12 mouse cellular contexts compared by ENCODE assay signal in genomic region chr19:4042124-4042523, GRCm38 (mm10). TPM values are rescaled to one million over a fixed set of nuclear protein-coding genes. Genes with fewer than 3 reads are reported as not detected.
DNase-seq lines count a peak whose midpoint lies in the region; ATAC-seq and TF ChIP-seq lines count a peak whose summit lies in the region.
"Had no signal": no experiment of that assay in that cellular context is flagged by ENCODE, and none has a peak within 500 bp of the region (broad histone marks: within the 10 kb centered on the region; RNA-seq: fewer than 3 reads in every experiment).

No protein-coding gene starts in this region.

- H3K4me1 ChIP-seq in kidney, adult 2 months (ENCODE audit: control insufficient read depth, insufficient read depth, low read length): peaks cover 11% of the 10 kb centered on the region; the same call in 1 of the 2 replicates
- peaks cover 9% of the 10 kb centered on the region; the same call in 1 of the 2 replicates for H3K4me1 ChIP-seq in kidney, embryonic 16.5 days (ENCODE audit: insufficient read depth, low read length)
- no peaks in the 10 kb centered on the region for H3K4me1 ChIP-seq in ES-Bruce4 (ENCODE audit: control insufficient read depth, insufficient read depth, low read length)
- H3K4me1 ChIP-seq in lung, postnatal 0 days (ENCODE audit: insufficient read depth, low read depth, low read length): peaks cover 4% of the 10 kb centered on the region; the same call in 1 of the 2 replicates

- DNase-seq in kidney, adult 2 months: peak; percentile 47
- peak; percentile 72 for DNase-seq in gastrocnemius, postnatal 25 days
- peak; percentile 39 for DNase-seq in lung, postnatal 0 days (ENCODE audit: low spot score)
- no peak for DNase-seq in right cerebral cortex, postnatal 25 days
- DNase-seq in right cerebral cortex, adult 2 months (ENCODE audit: low spot score in 2 of 2): no peak
- DNase-seq in embryo, embryonic 10 days (ENCODE audit: low spot score): no peak
- DNase-seq: cerebellum, adult 9-10 months had no signal

- H3K4me3 ChIP-seq in kidney, adult 2 months (ENCODE audit: insufficient read depth, low read depth, low read length): no peak overlapping the region
- no peak overlapping the region for H3K4me3 ChIP-seq in kidney, embryonic 16.5 days (ENCODE audit: low read length)
- peak overlapping the region; percentile 63 for H3K4me3 ChIP-seq in ES-Bruce4 (ENCODE audit: low read depth, low read length)
- no peak overlapping the region for H3K4me3 ChIP-seq in lung, postnatal 0 days (ENCODE audit: low read depth, low read length)
- H3K4me3 ChIP-seq: midbrain, embryonic 15.5 days; stomach, embryonic 15.5 days had no signal

- no peak for TF ChIP-seq CTCF in kidney, adult 2 months (conservative IDR thresholded peaks at IDR 0.05; ENCODE audit: insufficient read depth, insufficient read length, low read depth, low read length)
- no peak for TF ChIP-seq CTCF in ES-Bruce4 (IDR thresholded peaks at IDR 0.05; ENCODE audit: low read depth, low read length)
- no peak for TF ChIP-seq CTCF in lung, postnatal 0 days (IDR thresholded peaks at IDR 0.05)

- 65% methylated on average over 14 of the region's 14 CpGs for WGBS in kidney, adult 2 months
- WGBS in kidney, embryonic 16.5 days: 73% methylated on average over 14 of the region's 14 CpGs
- WGBS in lung, postnatal 0 days: 60% methylated on average over 14 of the region's 14 CpGs

- no peak overlapping the region for H3K9ac ChIP-seq in kidney, embryonic 16.5 days (replicated peaks; ENCODE audit: low read length)
- H3K9ac ChIP-seq in ES-Bruce4 (ENCODE audit: low read depth, poor library complexity, severe bottlenecking): 0 out of 2 replicates have a peak overlapping the region, but pooled peaks have one; percentile 4
- no peak overlapping the region for H3K9ac ChIP-seq in lung, postnatal 0 days (replicated peaks; ENCODE audit: low read depth)
- H3K9ac ChIP-seq: midbrain, embryonic 15.5 days; stomach, embryonic 15.5 days had no signal

- no peak overlapping the region for H3K4me2 ChIP-seq in kidney, embryonic 16.5 days (replicated peaks; ENCODE audit: low read depth, low read length)
- no peak overlapping the region for H3K4me2 ChIP-seq in lung, postnatal 0 days (replicated peaks; ENCODE audit: low read depth, low read length)
- H3K4me2 ChIP-seq: midbrain, embryonic 15.5 days; stomach, embryonic 15.5 days had no signal

- no peaks in the 10 kb centered on the region for H3K27me3 ChIP-seq in kidney, adult 2 months (replicated peaks; ENCODE audit: control insufficient read depth, insufficient read depth, low read length)
- H3K27me3 ChIP-seq in kidney, embryonic 16.5 days (ENCODE audit: insufficient read depth, low read length): no peaks in the 10 kb centered on the region
- no peaks in the 10 kb centered on the region for H3K27me3 ChIP-seq in ES-Bruce4 (ENCODE audit: control insufficient read depth, insufficient read depth, low read length, poor library complexity, severe bottlenecking)
- H3K27me3 ChIP-seq in lung, postnatal 0 days (replicated peaks; ENCODE audit: insufficient read depth, low read length): no peaks in the 10 kb centered on the region
- H3K27me3 ChIP-seq: midbrain, embryonic 15.5 days; stomach, embryonic 15.5 days had no signal

- 0 out of 2 replicates have a peak, but pooled peaks have one; percentile 44 for TF ChIP-seq EP300 in ES-Bruce4 (IDR thresholded peaks at IDR 0.05; ENCODE audit: insufficient read depth, low read depth, low read length)
- no peak for TF ChIP-seq EP300 in lung, postnatal 0 days (IDR thresholded peaks at IDR 0.05)

- no peaks in the 10 kb centered on the region for H3K9me3 ChIP-seq in kidney, embryonic 16.5 days (ENCODE audit: low read length)
- H3K9me3 ChIP-seq in ES-Bruce4 (replicated peaks; ENCODE audit: control insufficient read depth, insufficient read depth, low read length, poor library complexity, severe bottlenecking): peaks cover 15% of the 10 kb centered on the region
- no peaks in the 10 kb centered on the region for H3K9me3 ChIP-seq in lung, postnatal 0 days (ENCODE audit: low read length)
- H3K9me3 ChIP-seq: midbrain, embryonic 15.5 days; stomach, embryonic 15.5 days had no signal

- ATAC-seq in kidney, embryonic 16.5 days (ENCODE audit: low FRiP score, low TSS enrichment): no peak
- peak; percentile 13 for ATAC-seq in lung, postnatal 0 days
- ATAC-seq: midbrain, embryonic 15.5 days had no signal

- no peaks in the 10 kb centered on the region for H3K36me3 ChIP-seq in kidney, adult 2 months (ENCODE audit: control insufficient read depth, insufficient read depth, low read length)
- no peaks in the 10 kb centered on the region for H3K36me3 ChIP-seq in kidney, embryonic 16.5 days (ENCODE audit: insufficient read depth, low read length)
- H3K36me3 ChIP-seq in ES-Bruce4 (ENCODE audit: control insufficient read depth, insufficient read depth, low read length, poor library complexity, severe bottlenecking): no peaks in the 10 kb centered on the region
- no peaks in the 10 kb centered on the region for H3K36me3 ChIP-seq in lung, postnatal 0 days (ENCODE audit: insufficient read depth, low read length)
- H3K36me3 ChIP-seq: midbrain, embryonic 15.5 days; stomach, embryonic 15.5 days had no signal

- H3K27ac ChIP-seq in kidney, adult 2 months (ENCODE audit: insufficient read depth, low read depth, low read length): no peak overlapping the region
- H3K27ac ChIP-seq in kidney, embryonic 16.5 days (ENCODE audit: low read length): no peak overlapping the region
- H3K27ac ChIP-seq in ES-Bruce4 (ENCODE audit: insufficient read depth, low read length): no peak overlapping the region
- H3K27ac ChIP-seq in lung, postnatal 0 days (ENCODE audit: low read length): no peak overlapping the region
- H3K27ac ChIP-seq: kidney, postnatal 0 days; midbrain, embryonic 15.5 days; stomach, embryonic 15.5 days had no signal

- no peak for TF ChIP-seq POLR2A in kidney, adult 2 months (IDR thresholded peaks at IDR 0.05; ENCODE audit: low read depth, low read length)
- peak; percentile 52 for TF ChIP-seq POLR2A in ES-Bruce4 (IDR thresholded peaks at IDR 0.05; ENCODE audit: insufficient read depth, low read length)

RNA-seq across cellular contexts. Expression of gene Gstp2, which starts 3.7 kb away (rescaled TPM):
- polyA plus RNA-seq in kidney, adult 2 months (2012; rRNA removed): 11.5 and 36.0 TPM in 2 replicates
- polyA plus RNA-seq in kidney, embryonic 16.5 days (2015; fragmentation: Nextera tagmentation; extraction: Ambion mirVana): 2.5 and 9.6 TPM in 2 replicates
- 29.3 and 32.1 TPM in 2 replicates for polyA plus RNA-seq in ES-Bruce4 (2011; ENCODE audit: insufficient read depth, insufficient read length, low read depth, missing spikeins)
- total RNA-seq in gastrocnemius, postnatal 25 days (2021): 100 to 1,000 TPM; 118 to 133 TPM
- 6.3 and 7.3 TPM in 2 replicates for polyA plus RNA-seq in lung, postnatal 0 days (2015; fragmentation: Nextera tagmentation; extraction: Ambion mirVana)

RNA-seq across cellular contexts. Expression of gene Gstp1, which starts 4.3 kb away (rescaled TPM):
- 686 and 745 TPM in 2 replicates for polyA plus RNA-seq in kidney, adult 2 months (2012; rRNA removed)
- 526 and 535 TPM in 2 replicates for polyA plus RNA-seq in kidney, embryonic 16.5 days (2015; fragmentation: Nextera tagmentation; extraction: Ambion mirVana)
- 119 and 155 TPM in 2 replicates for polyA plus RNA-seq in ES-Bruce4 (2011; ENCODE audit: insufficient read depth, insufficient read length, low read depth, missing spikeins)
- 100 to 1,000 TPM; 344 to 356 TPM for total RNA-seq in gastrocnemius, postnatal 25 days (2021)
- 273 and 288 TPM in 2 replicates for polyA plus RNA-seq in lung, postnatal 0 days (2015; fragmentation: Nextera tagmentation; extraction: Ambion mirVana)

RNA-seq across cellular contexts. Expression of gene Gstp3, which starts 17.2 kb away (rescaled TPM):
- 0.72 and 2.3 TPM in 2 replicates for polyA plus RNA-seq in kidney, adult 2 months (2012; rRNA removed)
- polyA plus RNA-seq in kidney, embryonic 16.5 days (2015; fragmentation: Nextera tagmentation; extraction: Ambion mirVana): 0.36 and 0.49 TPM in 2 replicates
- polyA plus RNA-seq in ES-Bruce4 (2011; ENCODE audit: insufficient read depth, insufficient read length, low read depth, missing spikeins): 0.91 and 2.3 TPM in 2 replicates
- total RNA-seq in gastrocnemius, postnatal 25 days (2021): not detected
- 6.5 and 6.9 TPM in 2 replicates for polyA plus RNA-seq in lung, postnatal 0 days (2015; fragmentation: Nextera tagmentation; extraction: Ambion mirVana)
- polyA plus RNA-seq: kidney, postnatal 0 days; midbrain, embryonic 15.5 days had no signal

RNA-seq across cellular contexts. Expression of gene Ndufv1, which starts 29.5 kb away (rescaled TPM):
- 471 and 532 TPM in 2 replicates for polyA plus RNA-seq in kidney, adult 2 months (2012; rRNA removed)
- polyA plus RNA-seq in kidney, embryonic 16.5 days (2015; fragmentation: Nextera tagmentation; extraction: Ambion mirVana): 261 and 285 TPM in 2 replicates
- polyA plus RNA-seq in ES-Bruce4 (2011; ENCODE audit: insufficient read depth, insufficient read length, low read depth, missing spikeins): 77.9 and 89.6 TPM in 2 replicates
- 100 to 1,000 TPM; 412 to 474 TPM for total RNA-seq in gastrocnemius, postnatal 25 days (2021)
- 130 and 152 TPM in 2 replicates for polyA plus RNA-seq in lung, postnatal 0 days (2015; fragmentation: Nextera tagmentation; extraction: Ambion mirVana)

RNA-seq across cellular contexts. Expression of gene Doc2g, which starts 39.0 kb away (rescaled TPM):
- 5.1 and 5.5 TPM in 2 replicates for polyA plus RNA-seq in kidney, adult 2 months (2012; rRNA removed)
- polyA plus RNA-seq in kidney, embryonic 16.5 days (2015; fragmentation: Nextera tagmentation; extraction: Ambion mirVana): 5.3 and 6.1 TPM in 2 replicates
- polyA plus RNA-seq in ES-Bruce4 (2011; ENCODE audit: insufficient read depth, insufficient read length, low read depth, missing spikeins): 2.9 and 3.6 TPM in 2 replicates
- total RNA-seq in gastrocnemius, postnatal 25 days (2021): under 1 TPM; 0.69 to 0.75 TPM
- 1.9 and 2.0 TPM in 2 replicates for polyA plus RNA-seq in lung, postnatal 0 days (2015; fragmentation: Nextera tagmentation; extraction: Ambion mirVana)

Comparison
In these comparisons a context has a peak if more than half of its experiments do, and no peak if none do; other contexts are left out.
1. DNase-seq: peak in kidney, adult 2 months (single experiment), gastrocnemius, postnatal 25 days (single experiment) and lung, postnatal 0 days (single experiment); none in right cerebral cortex, postnatal 25 days (single experiment), right cerebral cortex, adult 2 months (0 of 2) and embryo, embryonic 10 days (single experiment).